Mouse (Mus musculus) CH12.LX (cell line): ENCODE results near the gene Kbtbd7. TPM values are rescaled to one million over a fixed set of nuclear protein-coding genes. Genes with fewer than 3 reads are reported as not detected.

Experiments
- DNase-seq: peaks from one replicate; pipeline ENCODE4 v3.0.0-alpha.2; 2013; ENCODE audit errors: extremely low read depth
- H3K27ac ChIP-seq: 2 replicates; pipeline ENCODE4 v1.5.1; 2012; ENCODE audit warnings: low read depth, mild to moderate bottlenecking, control low read depth, moderate library complexity; ENCODE audit not compliant: insufficient read depth
- H3K27me3 ChIP-seq: replicated peaks from 2 replicates; pipeline ENCODE3; 2012; ENCODE audit warnings: inconsistent platforms
- H3K36me3 ChIP-seq, 2 experiments: replicated peaks in 1 of 2; 2 replicates each; pipeline versions ENCODE3 to v1.6.1; 2012; ENCODE audit warnings: inconsistent platforms in 1 of 2, low read length in 1 of 2, mild to moderate bottlenecking in 1 of 2, mixed read lengths in 1 of 2, moderate library complexity in 1 of 2; ENCODE audit not compliant: control insufficient read depth in 1 of 2, insufficient read depth in 1 of 2
- H3K4me1 ChIP-seq, 2 experiments: 2 replicates each; pipeline ENCODE4 v1.6.1; 2012; ENCODE audit warnings: inconsistent platforms in 1 of 2, moderate library complexity in 1 of 2; ENCODE audit not compliant: insufficient read depth in 2 of 2, control insufficient read depth in 1 of 2
- H3K4me2 ChIP-seq: 2 replicates; pipeline ENCODE4 v1.6.1; 2012; ENCODE audit warnings: low read depth, mild to moderate bottlenecking, control low read depth; ENCODE audit not compliant: poor library complexity, insufficient read depth, severe bottlenecking
- H3K4me3 ChIP-seq, 3 experiments: fragments of 150-350 bp in 1 of 3; sonication (generic) in 1 of 3; replicated peaks in 1 of 3; 2 replicates each; pipeline versions ENCODE3 to v1.5.1; 2011 to 2012; ENCODE audit warnings: low read depth in 2 of 3, low read length in 2 of 3, mild to moderate bottlenecking in 2 of 3, moderate library complexity in 2 of 3, control low read depth in 1 of 3, improper control_type of control experiment in 1 of 3, inconsistent platforms in 1 of 3, mixed read lengths in 1 of 3; ENCODE audit not compliant: poor library complexity in 1 of 3
- H3K79me2 ChIP-seq: replicated peaks from 2 replicates; pipeline ENCODE4 v1.6.1; 2012; ENCODE audit warnings: mild to moderate bottlenecking, moderate library complexity; ENCODE audit not compliant: control insufficient read depth, poor library complexity, insufficient read depth, severe bottlenecking; ENCODE audit errors: extremely low read depth
- H3K9ac ChIP-seq: 2 replicates; pipeline ENCODE4 v1.6.1; 2012; ENCODE audit warnings: low read depth, mild to moderate bottlenecking, control low read depth, moderate library complexity; ENCODE audit not compliant: insufficient read depth
- H3K9me3 ChIP-seq: replicated peaks from 2 replicates; pipeline ENCODE3; 2012; ENCODE audit warnings: low read length, inconsistent platforms, mixed read lengths
- BHLHE40 ChIP-seq: IDR thresholded peaks from 2 replicates; pipeline ENCODE4 v1.6.1; 2011; ENCODE audit warnings: mild to moderate bottlenecking, low read depth, low read length, improper control_type of control experiment
- CHD1 ChIP-seq: IDR thresholded peaks from 2 replicates; pipeline ENCODE4 v1.6.1; 2012; ENCODE audit warnings: low read depth, low read length, improper control_type of control experiment, inconsistent platforms
- CTCF ChIP-seq, 2 experiments: IDR thresholded peaks in 1 of 2; conservative IDR thresholded peaks in 1 of 2; 2 replicates each; pipeline ENCODE4 v1.5.1; 2011 to 2012; ENCODE audit warnings: low read depth in 2 of 2, low read length in 2 of 2, improper control_type of control experiment in 1 of 2, inconsistent platforms in 1 of 2, mild to moderate bottlenecking in 1 of 2, moderate library complexity in 1 of 2
- E2F4 ChIP-seq: IDR thresholded peaks from 2 replicates; pipeline ENCODE4 v1.6.1; 2011; ENCODE audit warnings: low read depth, low read length, improper control_type of control experiment; ENCODE audit not compliant: insufficient replicate concordance
- EP300 ChIP-seq: IDR thresholded peaks from 2 replicates; pipeline ENCODE4 v1.6.1; 2011; ENCODE audit warnings: low read length, improper control_type of control experiment
- ETS1 ChIP-seq: conservative IDR thresholded peaks from 2 replicates; pipeline ENCODE4 v1.6.1; 2012; ENCODE audit warnings: low read depth, mild to moderate bottlenecking, inconsistent platforms, low read length, improper control_type of control experiment, moderate library complexity
- GABPA ChIP-seq: IDR thresholded peaks from 2 replicates; pipeline ENCODE4 v1.6.1; 2012; ENCODE audit warnings: low read depth, low read length, improper control_type of control experiment, inconsistent platforms; ENCODE audit not compliant: insufficient replicate concordance
- HCFC1 ChIP-seq: IDR thresholded peaks from 2 replicates; pipeline ENCODE4 v1.6.1; 2012; ENCODE audit warnings: low read depth, mild to moderate bottlenecking, inconsistent platforms, low read length, improper control_type of control experiment
- JUN ChIP-seq: IDR thresholded peaks from 2 replicates; pipeline ENCODE4 v1.6.1; 2011; ENCODE audit warnings: low read depth, mild to moderate bottlenecking, low read length, improper control_type of control experiment, moderate library complexity; ENCODE audit not compliant: insufficient read depth
- JUND ChIP-seq: conservative IDR thresholded peaks from 2 replicates; pipeline ENCODE4 v1.6.1; 2011; ENCODE audit warnings: low read depth, low read length, improper control_type of control experiment
- KAT2A ChIP-seq: IDR thresholded peaks from 2 replicates; pipeline ENCODE4 v1.6.1; 2012; ENCODE audit warnings: low read length, improper control_type of control experiment, inconsistent platforms; ENCODE audit not compliant: insufficient replicate concordance
- MAFK ChIP-seq: IDR thresholded peaks from 2 replicates; pipeline ENCODE4 v1.6.1; 2011; ENCODE audit warnings: low read length, improper control_type of control experiment; ENCODE audit not compliant: insufficient replicate concordance
- MAX ChIP-seq: IDR thresholded peaks from 2 replicates; pipeline ENCODE4 v1.6.1; 2011; ENCODE audit warnings: low read length, improper control_type of control experiment
- MAZ ChIP-seq: IDR thresholded peaks from 2 replicates; pipeline ENCODE4 v1.6.1; 2012; ENCODE audit warnings: low read depth, mild to moderate bottlenecking, inconsistent platforms, low read length, improper control_type of control experiment, moderate library complexity
- MEF2A ChIP-seq: IDR thresholded peaks from 2 replicates; pipeline ENCODE4 v1.6.1; 2014; ENCODE audit warnings: low read depth, mild to moderate bottlenecking, inconsistent platforms, low read length, improper control_type of control experiment, borderline replicate concordance
- MXI1 ChIP-seq: IDR thresholded peaks from 2 replicates; pipeline ENCODE4 v1.6.1; 2011; ENCODE audit warnings: mild to moderate bottlenecking, low read depth, low read length, improper control_type of control experiment
- MYC ChIP-seq: IDR thresholded peaks from 2 replicates; pipeline ENCODE4 v1.6.1; 2011; ENCODE audit warnings: low read depth, mild to moderate bottlenecking, improper control_type of control experiment, low read length
- NRF1 ChIP-seq: IDR thresholded peaks from 2 replicates; pipeline ENCODE4 v1.6.1; 2014; ENCODE audit warnings: low read depth, mild to moderate bottlenecking, inconsistent platforms, low read length, improper control_type of control experiment, moderate library complexity
- PAX5 ChIP-seq: IDR thresholded peaks from 2 replicates; pipeline ENCODE4 v1.6.1; 2012; ENCODE audit warnings: low read length, inconsistent platforms, mixed read lengths
- POLR2A ChIP-seq: IDR thresholded peaks from 2 replicates; pipeline ENCODE4 v1.6.1; 2011; ENCODE audit warnings: low read depth, mild to moderate bottlenecking, improper control_type of control experiment, low read length
- POLR2AphosphoS2 ChIP-seq: IDR thresholded peaks from 2 replicates; pipeline ENCODE4 v1.6.1; 2011; ENCODE audit warnings: low read depth, low read length, improper control_type of control experiment
- RAD21 ChIP-seq: IDR thresholded peaks from 2 replicates; pipeline ENCODE4 v1.6.1; 2011; ENCODE audit warnings: low read depth, mild to moderate bottlenecking, low read length, improper control_type of control experiment, moderate library complexity
- RCOR1 ChIP-seq: conservative IDR thresholded peaks from 2 replicates; pipeline ENCODE4 v1.6.1; 2012; ENCODE audit warnings: low read depth, mild to moderate bottlenecking, inconsistent platforms, low read length, improper control_type of control experiment
- SIN3A ChIP-seq: IDR thresholded peaks from 2 replicates; pipeline ENCODE4 v1.6.1; 2012; ENCODE audit warnings: low read length, improper control_type of control experiment, inconsistent platforms
- SMC3 ChIP-seq: IDR thresholded peaks from 2 replicates; pipeline ENCODE4 v1.6.1; 2011; ENCODE audit warnings: low read depth, low read length, improper control_type of control experiment
- TBP ChIP-seq: conservative IDR thresholded peaks from 2 replicates; pipeline ENCODE4 v1.6.1; 2011; ENCODE audit warnings: low read depth, low read length, improper control_type of control experiment
- TCF12 ChIP-seq: IDR thresholded peaks from 2 replicates; pipeline ENCODE4 v1.6.1; 2014; ENCODE audit warnings: low read depth, mild to moderate bottlenecking, inconsistent platforms, low read length, improper control_type of control experiment
- UBTF ChIP-seq: IDR thresholded peaks from 2 replicates; pipeline ENCODE4 v1.6.1; 2012; ENCODE audit warnings: low read depth, mild to moderate bottlenecking, inconsistent platforms, low read length, improper control_type of control experiment, moderate library complexity
- USF2 ChIP-seq: conservative IDR thresholded peaks from 2 replicates; pipeline ENCODE4 v1.6.1; 2011; ENCODE audit warnings: low read depth, low read length, improper control_type of control experiment
- ZC3H11A ChIP-seq: IDR thresholded peaks from 2 replicates; pipeline ENCODE4 v1.6.1; 2012; ENCODE audit warnings: low read depth, mild to moderate bottlenecking, inconsistent platforms, low read length, improper control_type of control experiment
- ZKSCAN1 ChIP-seq: IDR thresholded peaks from 2 replicates; pipeline ENCODE4 v1.6.1; 2012; ENCODE audit warnings: low read depth, inconsistent platforms, low read length, improper control_type of control experiment, borderline replicate concordance
- ZMIZ1 ChIP-seq: IDR thresholded peaks from 2 replicates; pipeline ENCODE4 v1.6.1; 2012; ENCODE audit warnings: low read depth, mild to moderate bottlenecking, inconsistent platforms, low read length, improper control_type of control experiment
- ZNF384 ChIP-seq: IDR thresholded peaks from 2 replicates; pipeline ENCODE4 v1.6.1; 2012; ENCODE audit warnings: low read depth, low read length, improper control_type of control experiment, inconsistent platforms
- dilution Hi-C: fragments of 300-500 bp; cut with MboI; formaldehyde crosslinking; loops from 2 replicates; pipeline ENCODE4 v1.14.3; 2020; ENCODE audit warnings: low sequenced_read_pairs; ENCODE audit not compliant: extremely low pct_unique_long_range_greater_than_20kb, extremely low pct_ligation_motif_present
- in situ Hi-C: fragments of 300-500 bp; cut with MboI; formaldehyde crosslinking; loops from 3 replicates; pipeline ENCODE4 v1.14.3; 2019; ENCODE audit warnings: low sequenced_read_pairs, low pct_ligation_motif_present, low pct_unique_long_range_greater_than_20kb, mixed read lengths
- polyA plus RNA-seq: library from polyadenylated mRNA; unstranded; fragments of >175 nt; gene quantifications from 2 replicates; pipeline ENCODE4 v1.2.1, GENCODE M21; 2012; ENCODE audit warnings: low read depth; ENCODE audit not compliant: insufficient read length
- total RNA-seq, 2 experiments: library from RNA; depleted of rRNA; stranded (reverse); fragments of 300-350 nt in 1 of 2; fragments of >200 nt in 1 of 2; gene quantifications; 2 replicates each; pipeline ENCODE4 v1.2.3; 2012 to 2014

Gene Kbtbd7
- total and polyA plus RNA-seq, 3 experiments: 1.9 to 2.7 (median 2.6) TPM

GRCm38 (mm10) chr14:79389438-79390264 is 36.7 kb upstream of the Kbtbd7 start (continued):
- TF ChIP-seq HCFC1: no peak; the same call in 1 of the 2 replicates
- TF ChIP-seq E2F4: no peak
- TF ChIP-seq TCF12: no peak
- TF ChIP-seq PAX5: no peak
- no peak for TF ChIP-seq MEF2A
- TF ChIP-seq JUND: no peak
- peak; percentile 89 for TF ChIP-seq MAX
- no peak for TF ChIP-seq POLR2AphosphoS2
- TF ChIP-seq, all 38 proteins: peak for 8

DNA sequence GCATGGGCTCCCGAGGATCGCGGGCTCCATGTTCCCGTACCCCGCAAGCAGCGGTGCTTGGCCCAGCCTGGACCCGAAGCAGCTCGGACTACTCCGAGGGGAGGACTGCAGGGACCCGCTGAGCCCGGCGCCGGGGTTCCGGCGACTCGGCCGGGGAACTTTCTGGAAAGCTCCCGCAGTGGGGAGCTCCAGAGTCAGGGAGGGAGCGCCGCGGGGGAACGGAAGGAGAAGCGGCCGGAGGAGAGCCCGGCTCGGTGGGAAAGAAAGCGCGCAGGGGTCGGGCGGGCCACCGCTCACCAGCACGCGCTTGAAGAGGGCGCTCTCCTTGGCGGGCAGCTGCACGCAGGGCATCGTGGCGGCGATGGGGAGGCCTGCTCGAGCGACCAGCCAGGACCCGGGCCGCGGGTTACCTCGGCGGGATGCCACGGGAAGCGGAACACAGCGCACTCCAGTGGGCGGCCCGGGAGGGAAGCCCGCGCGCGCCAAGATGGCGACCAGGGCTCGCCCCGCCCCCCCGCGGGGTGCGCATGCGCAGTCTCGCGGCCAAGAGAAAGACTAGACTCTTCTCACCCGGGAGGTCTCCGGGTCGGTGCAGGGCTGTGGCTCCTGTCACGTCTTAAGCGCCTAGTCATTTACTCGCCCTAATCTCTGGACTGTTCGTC is 35.9 kb upstream of the Kbtbd7 start, which contains the start of gene Naa16:
Gene Naa16 (minus strand): TSS at position 514 of the 662 bp plus-strand sequence.
- Histone ChIP-seq H3K4me2 (peak within 1 kb of the TSS; percentile 94), H3K27ac (peak within 1 kb of the TSS; percentile 81), H3K4me1 (peaks cover 6 to 42% of the 10 kb centered on the region in 2 experiments; a peak in 3 of 4 replicates), H3K9me3 (no peaks in the 10 kb centered on the region), H3K4me3 (peak within 1 kb of the TSS; percentile 74 to 88 (median 84)), H3K79me2 (peaks cover 35% of the 10 kb centered on the region), H3K36me3 (peaks cover 0 to 12% of the 10 kb centered on the region in 2 experiments), H3K9ac (peak within 1 kb of the TSS; percentile 83), H3K27me3 (no peaks in the 10 kb centered on the region)
- peak; percentile 92 for DNase-seq
- dilution Hi-C loops: no loop called here
- in situ Hi-C loops: no loop called here
- no peak for TF ChIP-seq POLR2AphosphoS2
- no peak for TF ChIP-seq CHD1
- TF ChIP-seq E2F4: no peak
- no peak for TF ChIP-seq USF2
- TF ChIP-seq MYC: no peak
- TF ChIP-seq GABPA: no peak
- peak; percentile 98 for TF ChIP-seq NRF1
- TF ChIP-seq ZKSCAN1: no peak
- no peak for TF ChIP-seq JUN
- TF ChIP-seq RCOR1: no peak
- TF ChIP-seq JUND: no peak
- TF ChIP-seq TCF12: peak; percentile 85
- peak; percentile 25; the same call in 1 of the 2 replicates for TF ChIP-seq MAX
- no peak for TF ChIP-seq ZC3H11A
- TF ChIP-seq MAFK: no peak
- TF ChIP-seq RAD21: no peak; the same call in 1 of the 2 replicates
- no peak for TF ChIP-seq ZNF384
- peak; percentile 66 for TF ChIP-seq HCFC1
- 0 out of 2 replicates have a peak, but pooled peaks have one; percentile 42 for TF ChIP-seq MAZ
- TF ChIP-seq CTCF (conservative IDR thresholded peaks at IDR 0.05 in 1 of 2, IDR thresholded peaks at IDR 0.05 in 1 of 2; ENCODE audit: low read depth in 2 of 2, low read length in 2 of 2): peak in 1 of 2 experiments; percentile 56; a peak in 2 of 4 replicates
- no peak for TF ChIP-seq BHLHE40
- peak; percentile 93 for TF ChIP-seq TBP
- peak; percentile 54 for TF ChIP-seq MEF2A
- peak; percentile 97 for TF ChIP-seq POLR2A
- TF ChIP-seq SIN3A: no peak
- peak; percentile 67; the same call in 1 of the 2 replicates for TF ChIP-seq KAT2A
- TF ChIP-seq PAX5: no peak
- TF ChIP-seq EP300: no peak
- peak; percentile 96 for TF ChIP-seq UBTF
- TF ChIP-seq ZMIZ1: peak; percentile 74; the same call in 1 of the 2 replicates
- TF ChIP-seq MXI1: peak; percentile 49; the same call in 1 of the 2 replicates
- TF ChIP-seq ETS1: no peak
- no peak for TF ChIP-seq SMC3
